Mouse (Mus musculus) forebrain, embryonic 12.5 days (tissue): Measurements from ENCODE around the gene Clpx. TPM values are rescaled to one million over a fixed set of nuclear protein-coding genes. Genes with fewer than 3 reads are reported as not detected.
"Not testable (repeated sequence)": the region's sequence is repeated elsewhere in the genome, so short reads cannot be mapped to it uniquely, and the experiment has no call there.

Experiments used
- ATAC-seq: fragments of 200-750 bp; cut with Nextera tagmentation; 2 replicates; pipeline ENCODE4 v1.8.0; 2017; ENCODE audit warnings: moderate TSS enrichment; ENCODE audit not compliant: low FRiP score
- H3K27ac ChIP-seq: fragments of 300-500 bp; sonication (generic); 2 replicates; pipeline ENCODE4 v1.5.1; 2016; ENCODE audit warnings: mild to moderate bottlenecking
- H3K27me3 ChIP-seq: fragments of 300-500 bp; sonication (generic); 2 replicates; pipeline ENCODE4 v1.6.1; 2016; ENCODE audit warnings: mild to moderate bottlenecking
- H3K36me3 ChIP-seq: fragments of 300-500 bp; sonication (generic); replicated peaks from 2 replicates; pipeline ENCODE4 v1.6.1; 2016; ENCODE audit warnings: mild to moderate bottlenecking
- H3K4me1 ChIP-seq: fragments of 300-500 bp; sonication (generic); 2 replicates; pipeline ENCODE4 v1.6.1; 2016
- H3K4me2 ChIP-seq: fragments of 300-500 bp; sonication (generic); 2 replicates; pipeline ENCODE4 v1.6.1; 2016; ENCODE audit warnings: mild to moderate bottlenecking, moderate library complexity
- H3K4me3 ChIP-seq: fragments of 300-500 bp; sonication (generic); replicated peaks from 2 replicates; pipeline ENCODE4 v1.5.1; 2016; ENCODE audit warnings: mild to moderate bottlenecking
- H3K9ac ChIP-seq: fragments of 300-500 bp; sonication (generic); 2 replicates; pipeline ENCODE4 v1.6.1; 2016; ENCODE audit warnings: mild to moderate bottlenecking
- H3K9me3 ChIP-seq: fragments of 300-500 bp; sonication (generic); 2 replicates; pipeline ENCODE4 v1.6.1; 2016
- WGBS: fragments of 180-500 bp; shearing (Covaris S2); methylation state at CpG from one replicate; pipeline ENCODE4 v1.1.7; 2016; 5-methylcytosine and 5-hydroxymethylcytosine counted together
- polyA plus RNA-seq: library from polyadenylated mRNA; unstranded; fragments of >200 nt; fragmentation: Nextera tagmentation; extraction: Ambion mirVana; gene quantifications from 2 replicates; pipeline ENCODE4 v1.2.1, GENCODE M21; 2016

The Clpx gene
- polyA plus RNA-seq, 1 experiment from 2014 or later = 52.8 TPM

DNA sequence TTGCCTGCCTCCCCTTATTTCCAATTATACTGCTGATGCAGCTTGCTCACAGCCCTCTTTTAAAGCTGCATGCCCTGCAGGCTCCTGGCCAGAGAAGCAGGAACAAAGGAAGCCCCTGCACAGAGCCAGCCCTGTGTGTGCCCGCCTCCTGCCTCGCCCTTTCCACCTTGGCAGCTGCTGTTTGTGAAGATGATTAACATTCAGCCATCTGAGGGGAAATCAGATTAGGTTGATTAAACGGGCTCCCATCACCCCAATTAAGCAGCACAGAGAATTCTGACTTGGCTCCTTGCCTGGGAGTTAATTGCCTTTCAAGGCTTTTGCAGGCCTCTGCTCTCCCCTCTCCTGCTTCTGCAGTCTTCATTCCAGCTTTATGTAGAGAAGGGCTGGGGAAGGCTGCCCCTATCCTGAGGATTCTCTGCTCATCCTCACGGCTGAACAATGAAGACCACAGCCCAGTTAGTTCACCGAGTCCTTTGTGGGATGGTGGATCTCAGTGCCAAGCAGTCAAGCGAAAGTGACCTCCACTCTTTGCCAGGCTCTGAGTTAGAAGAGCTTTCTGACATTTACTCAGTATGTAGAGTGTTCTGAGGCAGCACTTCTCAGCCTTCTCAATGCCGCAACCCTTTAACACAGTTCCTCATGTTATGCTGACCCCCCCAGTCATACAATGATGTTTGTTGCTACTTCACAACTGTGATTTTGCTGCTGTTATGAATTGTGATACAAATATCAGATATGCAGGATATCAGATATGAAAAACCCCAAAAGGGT is 26.1 kb upstream of the Clpx start:
- no peaks in the 10 kb centered on the region for H3K9me3 ChIP-seq
- H3K27me3 ChIP-seq = peaks cover 28% of the 10 kb centered on the region
- no peak overlapping the region for H3K4me3 ChIP-seq
- ATAC-seq = peak; percentile 95
- 0 out of 2 replicates have a peak overlapping the region, but pooled peaks have one; percentile 9 for H3K9ac ChIP-seq
- H3K4me2 ChIP-seq = peak overlapping the region; percentile 24
- H3K4me1 ChIP-seq = peaks cover 30% of the 10 kb centered on the region
- H3K36me3 ChIP-seq = no peaks in the 10 kb centered on the region
- WGBS = 13% methylated on average over 7 of the region's 7 CpGs
- peak overlapping the region; percentile 95 for H3K27ac ChIP-seq

GRCm38 (mm10) chr9:65273048-65273809 is 20.8 kb upstream of the Clpx start:
- H3K4me1 ChIP-seq = peaks cover 9% of the 10 kb centered on the region
- ATAC-seq = no peak

GRCm38 (mm10) chr9:65273873-65274272 is 20.2 kb upstream of the Clpx start:
- 78% methylated on average over 4 of the region's 4 CpGs for WGBS
- Histone ChIP-seq H3K27ac (no peak overlapping the region), H3K4me1 (peaks cover 5% of the 10 kb centered on the region; the same call in 1 of the 2 replicates), H3K9ac (no peak overlapping the region), H3K4me2 (no peak overlapping the region), H3K27me3 (peaks cover 26% of the 10 kb centered on the region), H3K36me3 (no peaks in the 10 kb centered on the region), H3K4me3 (no peak overlapping the region), H3K9me3 (no peaks in the 10 kb centered on the region)
- ATAC-seq = no peak

More at GRCm38 (mm10) chr9:65273048-65273809, 20.8 kb upstream of the Clpx start:
- no peak overlapping the region for H3K27ac ChIP-seq
- WGBS = 90% methylated on average over 13 of the region's 13 CpGs
- H3K4me2 ChIP-seq = no peak overlapping the region
- no peaks in the 10 kb centered on the region for H3K9me3 ChIP-seq
- H3K36me3 ChIP-seq = no peaks in the 10 kb centered on the region
- no peak overlapping the region for H3K4me3 ChIP-seq
- no peak overlapping the region for H3K9ac ChIP-seq
- peaks cover 26% of the 10 kb centered on the region for H3K27me3 ChIP-seq

DNA sequence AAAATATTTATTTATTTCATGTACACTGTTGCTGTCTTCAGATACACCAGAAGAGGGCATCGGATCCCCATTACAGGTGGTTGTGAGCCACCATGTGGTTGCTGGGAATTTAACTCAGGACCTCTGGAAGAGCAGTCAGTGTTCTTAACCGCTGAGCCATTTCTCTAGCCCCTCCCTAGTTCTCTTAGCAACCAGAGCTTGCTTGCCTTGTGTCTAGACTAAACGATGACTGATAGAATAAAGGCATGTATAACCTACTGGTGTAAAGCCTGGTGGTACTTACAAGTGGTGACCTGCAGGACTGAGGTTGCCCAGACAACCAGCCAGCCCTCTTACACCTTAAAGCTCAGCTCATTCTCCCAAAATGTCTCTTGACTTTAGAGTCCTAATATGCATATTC is 19.2 kb upstream of the Clpx start:
- not testable (repeated sequence) for ATAC-seq, H3K4me1 ChIP-seq, H3K4me3 ChIP-seq, H3K9ac ChIP-seq, H3K27ac ChIP-seq, H3K9me3 ChIP-seq, H3K36me3 ChIP-seq, H3K4me2 ChIP-seq
- H3K27me3 ChIP-seq = peaks cover 23% of the 10 kb centered on the region
- 73% methylated on average over 3 of the region's 3 CpGs for WGBS

- ATAC-seq = no peak
- Histone ChIP-seq H3K4me1 (peaks cover 3% of the 10 kb centered on the region; the same call in 1 of the 2 replicates), H3K9ac (no peak overlapping the region), H3K9me3 (no peaks in the 10 kb centered on the region), H3K4me3 (no peak overlapping the region), H3K4me2 (no peak overlapping the region), H3K27me3 (peaks cover 14% of the 10 kb centered on the region), H3K27ac (no peak overlapping the region), H3K36me3 (no peaks in the 10 kb centered on the region)
- 86% methylated on average over 4 of the region's 4 CpGs for WGBS
Measured at GRCm38 (mm10) chr9:65275810-65276530, 18.1 kb upstream of the Clpx start.

GRCm38 (mm10) chr9:65281536-65282151 is 12.4 kb upstream of the Clpx start:
- no peaks in the 10 kb centered on the region for H3K36me3 ChIP-seq
- H3K9me3 ChIP-seq = no peaks in the 10 kb centered on the region
- no peak overlapping the region for H3K9ac ChIP-seq
- no peak overlapping the region for H3K4me2 ChIP-seq
- H3K27ac ChIP-seq = no peak overlapping the region
- H3K4me1 ChIP-seq = peaks cover 3% of the 10 kb centered on the region; the same call in 1 of the 2 replicates
- no peak for ATAC-seq
- H3K27me3 ChIP-seq = 0 out of 2 replicates have a peak, but pooled peaks cover 3% of the 10 kb centered on the region
- H3K4me3 ChIP-seq = no peak overlapping the region
- WGBS = 75% methylated on average over 5 of the region's 5 CpGs

- 0 out of 2 replicates have a peak, but pooled peaks have one; percentile 36 for ATAC-seq
- Histone ChIP-seq H3K4me2 (no peak overlapping the region), H3K27ac (no peak overlapping the region), H3K4me3 (no peak overlapping the region), H3K4me1 (peaks cover 3% of the 10 kb centered on the region; the same call in 1 of the 2 replicates), H3K9me3 (no peaks in the 10 kb centered on the region), H3K27me3 (0 out of 2 replicates have a peak, but pooled peaks cover 3% of the 10 kb centered on the region), H3K9ac (no peak overlapping the region), H3K36me3 (no peaks in the 10 kb centered on the region)
- WGBS = 2% methylated on average over 3 of the region's 3 CpGs
Measured at GRCm38 (mm10) chr9:65283301-65283700, 10.8 kb upstream of the Clpx start.

GRCm38 (mm10) chr9:65288252-65288651 is 5.8 kb upstream of the Clpx start:
- not testable (repeated sequence) for H3K27me3 ChIP-seq, ATAC-seq, H3K4me1 ChIP-seq, H3K4me2 ChIP-seq, H3K9ac ChIP-seq, H3K4me3 ChIP-seq, H3K36me3 ChIP-seq, H3K27ac ChIP-seq, H3K9me3 ChIP-seq
- 91% methylated on average over 5 of the region's 5 CpGs for WGBS

DNA sequence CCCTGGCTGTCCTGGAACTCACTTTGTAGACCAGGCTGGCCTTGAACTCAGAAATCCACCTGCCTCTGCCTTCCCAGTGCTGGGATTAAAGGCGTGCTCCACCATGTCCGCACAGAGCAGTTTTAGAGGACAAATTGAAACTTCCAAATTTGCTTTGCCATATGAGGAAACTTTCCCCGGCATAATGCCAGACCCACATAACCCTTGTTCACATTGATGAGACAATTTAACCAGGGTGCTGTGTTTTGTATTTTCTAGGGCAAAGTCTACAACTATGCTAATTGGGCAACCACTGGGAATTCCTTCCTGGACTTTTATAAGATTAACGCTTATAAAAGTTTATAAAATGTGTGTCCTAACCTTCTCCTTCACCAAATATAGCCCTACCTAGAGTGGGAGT is 4.1 kb upstream of the Clpx start:
- no peaks in the 10 kb centered on the region for H3K36me3 ChIP-seq
- no peak overlapping the region for H3K27ac ChIP-seq
- no peaks in the 10 kb centered on the region for H3K9me3 ChIP-seq
- no peak for ATAC-seq
- H3K4me1 ChIP-seq = peaks cover 11% of the 10 kb centered on the region
- no peak overlapping the region for H3K4me2 ChIP-seq
- WGBS = 94% methylated on average over 4 of the region's 4 CpGs
- no peaks in the 10 kb centered on the region for H3K27me3 ChIP-seq
- no peak overlapping the region for H3K4me3 ChIP-seq
- no peak overlapping the region for H3K9ac ChIP-seq

DNA sequence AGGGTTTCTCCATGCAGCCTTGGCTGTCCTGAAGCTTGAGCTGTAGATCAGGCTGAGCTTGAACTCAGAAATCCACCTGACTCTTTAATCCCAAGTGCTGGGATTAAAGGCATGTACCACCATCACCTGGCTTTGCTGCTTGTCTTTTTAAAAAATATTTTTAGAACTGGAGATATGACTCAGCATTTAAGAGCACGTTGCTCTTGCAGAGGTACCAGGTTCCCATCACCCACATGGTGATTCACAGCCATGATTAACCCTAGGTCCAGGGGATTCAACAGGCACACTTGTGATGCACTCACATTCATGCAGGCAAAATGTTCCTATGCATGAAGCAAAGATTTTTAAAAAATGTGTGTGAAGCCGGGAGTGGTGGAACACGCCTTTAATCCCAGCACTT is 1.6 kb upstream of the Clpx start:
- peaks cover 5% of the 10 kb centered on the region for H3K36me3 ChIP-seq
- H3K9ac ChIP-seq = no peak overlapping the region
- no peak overlapping the region for H3K4me2 ChIP-seq
- no peak overlapping the region for H3K4me3 ChIP-seq
- H3K27ac ChIP-seq = no peak overlapping the region
- ATAC-seq = no peak
- no peaks in the 10 kb centered on the region for H3K27me3 ChIP-seq
- H3K4me1 ChIP-seq = peaks cover 21% of the 10 kb centered on the region
- H3K9me3 ChIP-seq = no peaks in the 10 kb centered on the region
- 90% methylated on average over 3 of the region's 3 CpGs for WGBS

GRCm38 (mm10) chr9:65293119-65293518 is 941 bp upstream of the Clpx start:
- Histone ChIP-seq H3K4me2 (peak overlapping the region; percentile 75), H3K4me1 (peaks cover 21% of the 10 kb centered on the region), H3K36me3 (peaks cover 12% of the 10 kb centered on the region), H3K9ac (peak overlapping the region; percentile 94), H3K4me3 (peak overlapping the region; percentile 94), H3K27ac (no peak overlapping the region; the same call in 1 of the 2 replicates), H3K27me3 (no peaks in the 10 kb centered on the region), H3K9me3 (no peaks in the 10 kb centered on the region)
- whole genome bisulfite sequencing = 39% methylated on average over 5 of the region's 5 CpGs
- no peak for ATAC-seq
